Mouse (Mus musculus) urinary bladder, postnatal 10 days (tissue): Measurements from ENCODE around the gene Gja5.

Source experiments
- DNase-seq: peaks from one replicate; pipeline ENCODE4 v3.0.0; 2022; ENCODE audit warnings: low spot score

Gja5 gene

DNA sequence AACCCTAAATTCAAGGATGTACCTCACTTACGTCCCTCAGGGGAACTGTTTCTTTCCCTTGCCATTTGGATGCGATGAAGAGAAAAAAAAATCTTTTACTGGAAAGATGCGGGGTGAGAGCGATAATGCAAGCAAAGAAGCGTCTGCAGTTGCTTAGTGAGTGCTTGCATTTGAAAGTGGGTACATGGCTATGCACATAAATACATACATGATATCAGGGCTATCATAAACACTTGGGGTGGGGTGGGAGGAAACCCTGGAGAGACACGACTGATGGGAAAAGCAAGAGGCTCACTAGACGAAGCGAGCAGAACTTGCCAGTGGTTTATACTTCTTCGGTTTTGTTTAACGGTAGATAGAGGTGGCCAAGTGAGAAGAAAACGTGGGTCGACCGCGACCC, at the start of gene Gja5:
Gene Gja5, plus strand, starts transcription at position 301 of the 400 bp plus-strand sequence.
- DNase-seq: no peak

- DNase-seq: no peak
These were observed 48.7 kb upstream of the Gja5 start for GRCm38 (mm10) chr3:96855833-96856232.

DNA sequence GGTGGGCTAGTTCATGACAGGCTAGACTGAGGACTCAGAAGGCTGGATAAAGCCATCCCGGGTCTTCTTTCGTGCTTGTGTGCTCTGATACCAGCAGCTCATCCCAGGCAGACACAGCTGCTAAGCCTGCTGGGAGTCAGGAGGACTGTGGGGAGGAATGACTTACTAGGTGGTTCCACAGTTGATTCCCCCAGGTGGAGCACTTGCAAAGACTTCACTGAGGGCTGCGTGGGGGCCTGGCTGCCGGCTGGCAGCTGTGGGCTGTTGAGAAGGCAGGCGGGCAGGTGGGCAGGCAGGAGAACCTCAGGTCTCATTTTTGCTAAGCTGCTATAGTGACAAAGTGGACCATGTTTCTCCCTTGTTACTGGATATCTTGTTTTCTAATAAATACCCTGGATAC, 44.0 kb upstream of the Gja5 start:
- no peak for DNase-seq

GRCm38 (mm10) chr3:96867863-96868262, 36.6 kb upstream of the Gja5 start:
- DNase-seq: no peak

- DNase-seq: no peak
These were observed 35.9 kb upstream of the Gja5 start for GRCm38 (mm10) chr3:96868566-96868965.

- DNase-seq: no peak
These were observed 35.4 kb upstream of the Gja5 start for GRCm38 (mm10) chr3:96869091-96869490.

DNA sequence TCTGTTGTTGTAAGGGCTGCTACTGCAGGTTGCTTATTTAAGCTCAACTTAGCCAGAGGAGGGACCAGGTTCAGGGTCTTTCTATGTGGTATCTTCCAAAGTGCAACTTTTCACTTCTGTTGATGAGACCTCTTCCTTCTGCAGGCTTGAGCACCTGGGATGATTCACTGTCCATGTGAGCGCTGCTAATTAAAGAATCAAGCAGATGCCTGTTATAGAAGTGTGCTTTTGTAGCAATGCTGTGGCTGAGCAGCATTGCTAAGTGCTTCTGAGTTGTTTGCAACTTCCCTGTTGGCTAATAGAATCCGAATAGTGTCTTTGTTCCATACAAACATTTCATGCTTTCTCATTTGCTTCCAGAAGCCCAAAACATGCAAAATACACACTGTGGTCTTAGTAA, 34.2 kb upstream of the Gja5 start:
- DNase-seq: no peak

DNA sequence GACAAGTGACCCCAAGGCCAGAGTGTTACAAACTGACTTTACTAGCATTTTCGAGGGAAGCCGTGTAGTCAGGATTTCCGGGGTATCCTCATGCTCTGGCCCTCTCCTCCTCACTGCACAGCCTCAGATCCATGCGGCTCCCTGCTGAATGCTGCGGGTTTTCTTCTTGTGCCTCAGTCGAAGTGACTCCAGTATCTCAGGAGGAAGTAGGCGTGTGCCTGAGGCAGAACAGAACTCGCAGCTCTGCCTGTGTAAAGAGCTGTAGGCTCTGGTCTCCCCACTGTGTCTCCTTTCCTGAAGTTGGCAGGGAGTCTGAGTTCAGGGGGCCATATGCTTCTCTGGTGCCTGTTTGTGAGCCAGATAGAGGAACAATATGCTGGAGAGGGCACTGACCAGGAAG, 33.4 kb upstream of the Gja5 start:
- no peak for DNase-seq

DNA sequence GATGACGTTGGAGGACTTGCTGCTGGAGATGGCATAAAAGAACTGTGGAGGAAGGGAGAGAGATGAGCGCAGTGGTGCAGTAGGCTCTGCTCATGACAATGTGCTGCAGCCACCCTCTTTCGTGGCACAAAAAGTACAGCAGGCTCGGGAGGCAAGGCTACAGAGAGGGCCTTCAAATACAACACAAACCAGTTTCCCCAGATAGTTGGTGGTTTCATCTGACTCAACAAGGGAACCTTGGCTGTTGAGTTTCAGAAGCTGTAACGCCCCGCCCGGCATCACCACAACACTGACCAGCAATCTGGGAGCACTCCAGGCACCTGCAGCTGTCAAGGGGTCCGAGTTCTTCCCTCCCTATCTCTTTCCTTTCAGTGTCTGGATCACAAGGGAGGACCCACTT, 32.0 kb upstream of the Gja5 start:
- DNase-seq: no peak

GRCm38 (mm10) chr3:96874808-96875571, 29.5 kb upstream of the Gja5 start:
- no peak for DNase-seq

DNA sequence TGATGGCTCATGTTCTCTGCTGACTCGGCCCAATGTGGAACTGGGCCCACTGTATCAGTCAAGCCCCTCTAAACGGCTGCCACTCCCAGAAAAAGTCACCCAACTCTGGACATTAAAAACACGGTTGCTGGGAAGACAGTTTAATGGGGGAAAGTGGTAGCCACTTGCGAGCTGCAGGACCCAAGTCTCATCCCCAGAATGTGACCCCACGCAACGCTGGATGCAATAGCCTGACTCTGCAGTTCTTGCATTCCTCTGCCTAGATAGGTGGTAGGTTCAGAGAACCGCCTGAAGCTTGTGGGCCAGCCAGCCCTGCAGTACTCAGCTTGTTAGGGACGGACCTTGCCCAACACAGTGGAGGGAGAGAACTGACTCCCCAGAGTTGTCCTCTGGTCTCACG, 25.0 kb upstream of the Gja5 start:
- DNase-seq: no peak

- DNase-seq: no peak
These were observed 24.1 kb upstream of the Gja5 start for GRCm38 (mm10) chr3:96880385-96880784.

DNA sequence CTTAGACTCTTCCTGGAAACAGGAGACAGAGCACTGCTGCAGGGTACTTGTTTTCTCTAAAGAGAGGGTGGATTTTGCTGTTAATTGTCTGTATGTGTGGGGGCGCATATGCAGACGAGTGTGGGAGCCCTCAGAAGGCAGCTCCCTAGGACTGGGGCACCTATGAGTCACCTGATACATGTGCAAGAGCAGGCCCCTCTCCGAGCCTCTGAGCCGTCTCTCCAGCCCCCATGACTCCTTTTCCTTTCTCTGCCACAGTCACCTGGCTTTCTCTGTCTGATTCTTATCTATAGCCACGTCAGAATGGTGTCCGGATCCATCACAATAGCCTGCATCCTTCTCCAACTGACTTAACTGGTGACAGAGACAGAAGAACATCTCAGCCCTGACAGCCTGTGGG, 22.9 kb upstream of the Gja5 start:
- no peak for DNase-seq

DNA sequence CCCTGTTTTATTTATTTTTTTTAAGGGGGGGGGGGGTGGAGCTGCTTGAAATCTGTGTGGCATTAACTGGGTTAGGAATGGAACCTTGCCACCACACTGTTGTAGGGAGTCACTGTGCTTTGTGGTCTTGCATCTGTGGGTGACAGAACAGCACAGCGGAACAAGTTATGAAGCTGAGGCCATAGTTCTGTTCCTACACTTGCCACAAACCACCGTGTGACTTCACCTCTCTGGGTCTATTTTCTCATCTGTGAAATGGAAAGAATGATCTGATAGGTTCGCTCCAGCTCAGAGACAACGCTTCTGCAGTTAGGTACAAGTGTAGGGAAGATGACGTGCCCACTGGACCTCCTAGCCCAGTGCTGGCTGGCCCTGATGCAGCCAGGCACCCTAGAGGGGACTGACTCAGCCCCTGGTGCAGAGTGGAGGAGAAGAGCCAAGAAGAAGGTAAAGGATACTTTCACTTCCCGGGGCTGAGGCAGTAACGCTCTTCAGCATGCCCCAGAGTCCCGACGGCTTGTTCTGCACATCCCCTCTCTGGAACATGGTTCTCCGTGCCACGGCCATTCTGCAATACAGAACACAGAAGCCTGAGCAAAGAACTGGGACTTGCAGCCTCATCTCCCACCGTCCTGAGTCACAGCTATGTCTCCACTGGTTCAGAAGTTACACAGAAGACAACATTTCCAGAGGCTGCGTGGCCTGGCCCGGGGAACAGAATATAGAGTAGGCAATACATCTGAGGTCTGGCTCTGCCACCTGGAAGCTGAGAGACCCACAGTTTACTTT, 22.2 kb upstream of the Gja5 start:
- DNase-seq: no peak

GRCm38 (mm10) chr3:96883690-96884089, 20.8 kb upstream of the Gja5 start:
- DNase-seq: no peak

DNA sequence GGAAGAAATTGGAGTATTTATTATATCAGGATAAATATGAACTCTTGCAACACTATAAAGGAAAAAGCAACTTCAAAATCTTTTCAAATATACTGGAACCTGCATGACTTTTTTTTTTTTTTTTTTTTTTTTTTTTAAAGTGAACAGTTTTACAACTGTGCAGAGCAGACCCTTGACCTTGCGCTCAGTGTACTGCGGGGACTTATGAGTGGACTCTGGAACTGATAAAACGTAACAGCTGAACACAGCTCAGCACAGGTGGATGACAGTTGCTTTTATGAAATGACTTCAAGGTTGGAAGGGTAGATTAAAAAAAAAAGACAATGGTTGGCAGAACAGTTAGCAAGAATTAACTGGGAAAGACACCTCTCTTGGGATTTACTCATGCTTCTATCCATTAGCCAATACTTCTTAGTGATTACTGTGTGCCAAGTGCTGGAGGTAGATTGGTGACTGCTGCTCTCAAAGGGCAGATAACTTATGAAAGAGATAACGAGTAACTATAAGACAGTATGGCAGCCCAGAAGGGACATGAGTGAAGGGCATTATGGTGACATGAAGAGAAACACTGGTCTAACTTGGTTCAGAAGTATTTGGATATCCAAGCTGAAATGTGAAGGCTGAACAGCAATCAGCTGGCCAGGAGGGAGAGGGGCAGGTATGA, 2.0 kb upstream of the Gja5 start:
- DNase-seq: no peak

DNA sequence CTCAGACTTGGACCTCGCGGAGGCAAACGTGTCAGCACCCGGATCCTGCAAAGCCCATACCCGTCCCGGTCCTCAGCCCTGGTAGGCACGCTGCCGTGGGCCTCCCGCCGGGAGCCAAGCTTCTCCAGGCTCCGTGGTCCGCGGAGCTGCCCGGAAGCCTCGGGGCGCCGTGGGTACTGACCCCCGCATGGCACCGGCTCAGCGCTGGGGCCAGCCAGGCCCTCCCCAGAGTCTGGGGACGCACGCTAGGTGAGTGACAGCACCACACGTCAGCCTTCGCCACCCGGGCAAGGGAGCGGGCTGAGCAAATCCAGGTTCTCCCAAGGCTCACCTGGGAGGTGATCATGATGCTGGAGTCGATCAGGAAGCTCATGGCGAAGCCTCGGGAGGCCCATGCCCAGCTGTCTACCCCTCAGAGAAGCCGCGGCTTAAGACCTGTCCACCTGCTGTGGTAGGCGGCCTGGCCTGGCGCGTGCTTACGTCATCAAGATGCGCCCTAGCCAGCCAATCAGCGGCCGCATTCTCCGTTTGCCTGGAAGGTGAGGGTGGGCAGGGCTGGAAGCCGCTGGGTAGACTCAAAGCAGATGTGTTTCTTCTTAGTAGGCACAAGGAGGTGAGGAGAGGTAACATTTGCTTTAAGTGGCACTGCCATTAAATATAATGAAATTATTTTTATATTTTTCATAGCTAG, 503 bp downstream of the Gja5 start, which contains the start of gene Gpr89:
Gene Gpr89, minus strand, starts transcription at position 496 of the 691 bp plus-strand sequence.
- peak; percentile 84 for DNase-seq

DNA sequence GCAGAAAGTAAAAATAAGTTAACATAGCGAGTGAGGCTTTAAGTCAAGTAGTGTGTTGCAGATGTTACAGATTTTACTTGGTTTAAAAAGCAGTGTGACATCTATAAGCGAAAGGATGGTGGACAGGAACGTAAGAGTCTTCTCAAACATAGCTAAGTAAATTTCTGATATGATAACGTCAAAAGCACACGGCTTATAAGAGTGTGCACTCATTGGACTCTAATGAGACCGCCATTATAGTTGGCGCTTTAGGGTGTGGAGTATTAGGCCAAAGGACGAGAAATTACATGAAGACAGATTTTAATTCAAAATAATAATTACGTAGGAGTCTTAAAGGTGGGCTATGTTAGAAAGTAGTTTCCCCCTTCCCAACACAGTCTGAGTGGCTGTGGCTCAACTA, 1.1 kb downstream of the Gja5 start:
- no peak for DNase-seq

DNA sequence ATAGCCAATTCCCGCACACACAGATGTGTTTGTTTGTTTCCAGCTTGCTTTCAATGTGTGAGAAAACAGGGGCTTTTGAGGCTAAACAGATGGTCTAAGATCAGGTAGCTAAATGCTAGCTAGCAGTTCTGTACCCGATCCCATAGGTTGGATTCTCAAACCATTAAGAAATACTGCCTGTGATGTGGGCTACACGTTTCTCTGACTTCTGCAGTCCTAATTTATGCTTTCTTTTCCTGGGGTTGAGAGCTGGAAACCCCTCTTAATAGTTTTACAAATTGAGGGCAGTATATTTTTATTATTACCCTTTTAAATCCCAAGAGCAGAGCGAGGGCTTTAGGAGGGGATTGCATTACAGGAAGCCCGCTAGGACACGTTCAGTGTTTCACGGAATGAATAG, 16.5 kb downstream of the Gja5 start:
- DNase-seq: no peak

- no peak for DNase-seq
These were observed 20.1 kb downstream of the Gja5 start for GRCm38 (mm10) chr3:96924631-96925030.

DNA sequence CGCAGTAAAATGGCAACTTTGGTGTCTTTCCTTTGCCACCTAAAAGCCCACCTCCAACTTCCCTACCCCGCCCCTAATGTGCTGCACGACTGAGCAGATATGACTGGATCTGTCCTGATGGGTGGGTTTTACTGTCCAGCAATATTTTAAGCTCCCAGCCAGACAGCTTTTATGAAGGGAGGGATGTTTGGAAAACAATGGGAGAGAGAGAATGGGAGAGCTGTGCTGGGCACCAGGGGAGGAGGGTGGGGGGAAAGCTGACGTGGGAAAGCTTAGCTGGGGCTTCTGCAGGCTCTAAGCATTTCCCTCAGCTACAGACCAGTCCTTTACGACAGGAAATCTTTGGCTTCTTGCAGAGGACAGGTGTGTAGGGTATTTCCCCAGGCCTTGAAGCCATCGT, 21.4 kb downstream of the Gja5 start, which contains the start of gene Gja8:
Gene Gja8, minus strand, starts transcription at position 101 of the 400 bp plus-strand sequence.
- DNase-seq: no peak

DNA sequence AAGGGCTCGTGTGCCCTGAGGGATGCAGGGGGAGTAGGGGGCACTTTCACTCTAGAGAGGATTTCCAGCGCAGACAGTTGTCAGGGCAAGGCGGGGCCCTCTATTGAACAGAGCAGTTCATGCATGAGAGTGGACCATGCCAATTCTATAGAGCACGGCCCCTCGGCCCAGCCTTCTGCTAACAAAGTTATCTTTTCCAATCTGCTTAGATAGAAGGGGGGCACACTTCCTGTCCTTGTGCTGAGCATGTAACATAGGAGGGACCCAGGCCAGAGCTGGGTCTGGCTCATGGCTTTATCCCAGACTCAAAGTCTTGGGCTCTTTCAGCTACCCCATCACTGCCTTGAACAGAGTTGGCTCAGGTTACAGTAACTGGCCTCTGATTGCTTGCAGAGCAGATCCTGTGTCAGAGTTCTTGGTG, 26.8 kb downstream of the Gja5 start:
- DNase-seq: no peak
